Mouse (Mus musculus): ENCODE results near the gene Zkscan1. TPM values are rescaled to one million over a fixed set of nuclear protein-coding genes. Genes with fewer than 3 reads are reported as not detected.
"Not testable (repeated sequence)": the region's sequence is repeated elsewhere in the genome, so short reads cannot be mapped to it uniquely, and the experiment has no call there.

The Zkscan1 gene
- 21.6 and 23.3 TPM in 2 replicates for polyA plus RNA-seq (2015; fragmentation: Nextera tagmentation; extraction: Ambion mirVana)

DNA sequence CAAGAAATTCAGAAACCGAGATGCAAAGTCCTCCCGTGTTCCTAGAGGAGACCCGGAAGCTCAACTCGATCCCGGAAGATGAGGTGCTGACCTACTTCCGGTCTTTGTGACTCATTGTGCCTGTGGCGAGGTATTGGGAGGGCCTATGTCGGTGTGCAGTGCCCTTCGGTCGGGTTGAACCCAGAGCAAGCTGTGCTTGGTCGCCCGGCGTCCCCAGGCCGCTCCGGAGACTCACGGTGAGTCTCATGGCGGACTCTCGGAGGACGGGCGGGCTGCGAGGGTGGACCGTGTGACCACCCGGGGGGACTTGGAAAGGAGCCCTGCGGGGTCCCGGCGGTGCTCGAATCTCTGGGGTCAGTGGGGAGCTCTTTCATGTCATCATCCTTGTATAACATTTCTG lies at the start of gene Zkscan1:
Gene Zkscan1, plus strand, starts transcription at position 89 of the 400 bp plus-strand sequence.
- peak within 1 kb of the TSS; percentile 97 for H3K4me3 ChIP-seq
- peaks cover 4% of the 10 kb centered on the region; the same call in 1 of the 2 replicates for H3K36me3 ChIP-seq
- no peaks in the 10 kb centered on the region for H3K9me3 ChIP-seq
- 0 out of 2 replicates have a peak, but pooled peaks cover 3% of the 10 kb centered on the region for H3K27me3 ChIP-seq
- peak within 1 kb of the TSS; percentile 78 for H3K4me2 ChIP-seq
- H3K4me1 ChIP-seq = peaks cover 10% of the 10 kb centered on the region
- peak; percentile 79 for ATAC-seq (ENCODE audit: insufficient number of reproducible peaks, insufficient read depth, low FRiP score, low TSS enrichment, low read depth)
- peak within 1 kb of the TSS; percentile 98 for H3K9ac ChIP-seq
- WGBS = under 1% methylated on average over 27 of the region's 27 CpGs
- peak within 1 kb of the TSS; percentile 85 for H3K27ac ChIP-seq

DNA sequence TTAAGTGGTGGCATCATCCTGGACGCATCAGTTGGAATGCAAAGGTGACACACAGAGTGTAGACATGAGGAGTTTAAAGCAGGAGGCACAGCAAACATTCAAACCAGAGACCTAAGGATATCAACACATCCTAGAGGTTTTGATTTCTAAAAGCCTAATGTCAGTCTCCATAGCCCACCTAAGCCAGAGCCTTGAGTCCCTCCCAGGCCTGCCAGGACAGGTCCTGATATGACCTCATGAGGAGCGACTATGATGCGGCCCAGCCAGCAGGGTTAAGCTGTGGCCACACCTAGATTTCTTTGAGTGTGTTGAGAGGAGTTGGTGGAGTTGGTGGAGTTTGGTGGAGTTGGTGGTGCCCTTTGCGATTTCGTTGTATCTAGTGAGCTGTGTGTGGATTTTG lies 32.0 kb upstream of the Zkscan1 start, which contains the start of gene Smok3c:
Gene Smok3c, plus strand, starts transcription at position 301 of the 400 bp plus-strand sequence.
- H3K4me3 ChIP-seq; H3K9ac ChIP-seq; H3K36me3 ChIP-seq; H3K4me1 ChIP-seq; H3K27me3 ChIP-seq; H3K4me2 ChIP-seq; ATAC-seq (ENCODE audit: insufficient number of reproducible peaks, insufficient read depth, low FRiP score, low TSS enrichment, low read depth); H3K27ac ChIP-seq; H3K9me3 ChIP-seq: not testable (repeated sequence)
- no CpG with 5 or more reads among the region's 5 CpGs for WGBS

DNA sequence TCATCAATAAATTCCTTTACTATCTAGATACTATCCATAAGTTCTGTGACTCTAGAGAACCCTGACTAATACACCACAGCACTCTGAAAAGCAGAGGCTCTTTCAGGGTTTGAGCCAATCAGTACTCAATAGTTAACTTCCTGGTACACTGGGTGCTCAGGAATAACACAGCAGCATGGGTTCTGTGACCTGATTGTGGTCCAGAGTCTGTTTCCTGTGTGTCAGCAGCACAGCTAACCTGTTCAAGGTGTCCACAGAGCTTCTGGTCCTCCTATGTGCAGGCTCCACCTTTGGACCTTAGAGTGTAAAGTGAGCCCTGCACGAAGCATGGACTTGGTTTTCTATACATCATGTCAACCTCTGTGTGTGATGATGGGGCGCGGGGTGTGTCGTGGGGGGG lies 11.1 kb upstream of the Zkscan1 start:
- Histone ChIP-seq H3K4me3 (no peak overlapping the region), H3K27ac (no peak overlapping the region), H3K9me3 (no peaks in the 10 kb centered on the region), H3K9ac (no peak overlapping the region), H3K4me2 (no peak overlapping the region), H3K4me1 (no peaks in the 10 kb centered on the region), H3K27me3 (no peaks in the 10 kb centered on the region), H3K36me3 (no peaks in the 10 kb centered on the region)
- no peak for ATAC-seq (ENCODE audit: insufficient number of reproducible peaks, insufficient read depth, low FRiP score, low TSS enrichment, low read depth)
- 94% methylated on average over 4 of the region's 4 CpGs for WGBS

DNA sequence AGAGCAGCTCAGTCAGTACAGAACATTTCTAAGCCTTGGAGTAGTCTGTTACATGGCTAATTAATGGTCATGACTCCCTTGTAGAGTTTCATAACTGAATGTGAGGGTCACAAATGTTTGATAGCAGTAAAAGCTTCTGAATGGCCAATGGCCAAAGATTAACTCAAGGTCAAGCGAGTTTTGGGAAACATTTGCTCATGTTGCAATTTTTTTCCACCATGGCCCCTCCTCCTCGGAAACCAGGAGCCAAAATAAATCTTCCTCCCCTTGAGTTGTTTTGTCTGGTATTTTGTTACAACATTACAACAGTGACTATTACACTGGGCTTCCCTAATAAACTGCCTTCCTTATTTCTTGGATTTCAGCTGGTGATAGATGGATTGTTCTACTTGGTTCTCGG lies 9.2 kb upstream of the Zkscan1 start:
- H3K27me3 ChIP-seq = no peaks in the 10 kb centered on the region
- H3K27ac ChIP-seq = no peak overlapping the region
- H3K4me3 ChIP-seq = no peak overlapping the region
- no peaks in the 10 kb centered on the region for H3K36me3 ChIP-seq
- H3K9me3 ChIP-seq = no peaks in the 10 kb centered on the region
- no peak for ATAC-seq (ENCODE audit: insufficient number of reproducible peaks, insufficient read depth, low FRiP score, low TSS enrichment, low read depth)
- H3K4me1 ChIP-seq = no peaks in the 10 kb centered on the region
- WGBS = 78% methylated on average over 3 of the region's 3 CpGs
- no peak overlapping the region for H3K9ac ChIP-seq
- no peak overlapping the region for H3K4me2 ChIP-seq

DNA sequence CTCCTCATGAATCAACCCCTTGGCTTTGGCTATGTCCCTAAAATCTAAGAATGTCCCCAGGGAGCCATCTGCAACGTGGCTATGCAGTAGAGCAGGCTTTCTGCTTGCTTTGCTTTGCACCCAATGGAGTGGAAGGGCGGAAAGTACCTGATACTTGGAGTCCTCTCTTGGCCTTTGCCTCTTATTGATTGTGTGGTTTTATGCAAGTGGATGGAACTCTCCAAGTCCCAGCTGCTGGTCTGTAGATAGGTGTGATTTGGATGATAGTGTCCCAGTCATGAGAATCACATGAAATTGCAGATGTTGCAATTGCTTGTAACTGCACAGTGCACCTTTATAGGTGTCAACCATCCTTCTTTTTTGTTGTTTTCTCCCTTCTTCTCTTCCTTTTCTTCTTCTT lies 8.7 kb upstream of the Zkscan1 start:
- Histone ChIP-seq H3K4me3 (no peak overlapping the region), H3K27ac (no peak overlapping the region), H3K9me3 (no peaks in the 10 kb centered on the region), H3K4me1 (no peaks in the 10 kb centered on the region), H3K9ac (no peak overlapping the region), H3K4me2 (no peak overlapping the region), H3K36me3 (no peaks in the 10 kb centered on the region), H3K27me3 (no peaks in the 10 kb centered on the region)
- no peak for ATAC-seq (ENCODE audit: insufficient number of reproducible peaks, insufficient read depth, low FRiP score, low TSS enrichment, low read depth)
- WGBS = 60% methylated on average over 2 of the region's 2 CpGs

DNA sequence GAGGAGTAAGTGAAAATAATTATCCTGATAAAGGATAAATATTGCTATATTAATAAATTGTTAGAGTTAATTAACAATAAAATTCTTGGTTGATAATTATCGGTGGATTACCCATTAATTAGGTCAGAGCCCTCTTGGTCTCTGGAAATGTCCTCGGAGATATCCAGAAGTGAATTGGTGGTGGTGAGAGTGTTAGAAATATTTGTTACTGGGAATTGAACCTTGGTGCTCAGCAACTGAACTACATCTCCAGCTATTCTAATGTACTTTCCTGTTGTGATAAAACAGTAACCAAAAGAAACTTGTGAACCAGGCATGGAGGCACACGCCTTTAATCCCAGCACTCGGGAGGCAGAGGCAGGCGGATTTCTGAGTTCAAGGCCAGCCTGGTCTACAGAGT lies 4.4 kb upstream of the Zkscan1 start:
- no peak for ATAC-seq (ENCODE audit: insufficient number of reproducible peaks, insufficient read depth, low FRiP score, low TSS enrichment, low read depth)
- Histone ChIP-seq H3K9ac (no peak overlapping the region), H3K27ac (no peak overlapping the region), H3K36me3 (no peaks in the 10 kb centered on the region), H3K4me2 (no peak overlapping the region), H3K4me3 (no peak overlapping the region), H3K27me3 (0 out of 2 replicates have a peak, but pooled peaks cover 3% of the 10 kb centered on the region), H3K9me3 (no peaks in the 10 kb centered on the region), H3K4me1 (no peaks in the 10 kb centered on the region)
- WGBS = 89% methylated on average over 5 of the region's 5 CpGs

DNA sequence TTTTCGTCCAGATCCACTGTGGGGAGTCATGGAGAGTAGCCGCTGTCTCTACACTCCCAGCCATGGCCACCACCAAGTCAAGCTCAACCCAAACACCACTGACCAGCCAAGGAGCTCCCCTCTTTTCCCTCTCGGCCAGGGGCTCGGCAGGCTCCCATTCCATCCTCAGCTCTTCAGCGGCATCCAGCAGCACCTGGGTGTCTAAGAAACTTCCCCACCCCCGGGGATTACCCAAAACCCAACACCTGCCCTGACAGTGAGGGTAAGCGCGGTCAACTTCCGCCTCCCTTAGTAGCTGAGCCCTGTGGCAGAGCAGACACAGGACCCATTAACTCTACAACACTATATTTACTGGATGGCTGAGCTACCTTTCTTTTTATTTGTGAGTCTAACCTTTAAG lies 3.4 kb upstream of the Zkscan1 start:
- ATAC-seq (ENCODE audit: insufficient number of reproducible peaks, insufficient read depth, low FRiP score, low TSS enrichment, low read depth) = no peak
- Histone ChIP-seq H3K27ac (no peak overlapping the region), H3K36me3 (no peaks in the 10 kb centered on the region), H3K4me2 (no peak overlapping the region), H3K4me3 (no peak overlapping the region), H3K9me3 (no peaks in the 10 kb centered on the region), H3K4me1 (peaks cover 1% of the 10 kb centered on the region), H3K9ac (no peak overlapping the region), H3K27me3 (0 out of 2 replicates have a peak, but pooled peaks cover 3% of the 10 kb centered on the region)
- 83% methylated on average over 9 of the region's 9 CpGs for WGBS

DNA sequence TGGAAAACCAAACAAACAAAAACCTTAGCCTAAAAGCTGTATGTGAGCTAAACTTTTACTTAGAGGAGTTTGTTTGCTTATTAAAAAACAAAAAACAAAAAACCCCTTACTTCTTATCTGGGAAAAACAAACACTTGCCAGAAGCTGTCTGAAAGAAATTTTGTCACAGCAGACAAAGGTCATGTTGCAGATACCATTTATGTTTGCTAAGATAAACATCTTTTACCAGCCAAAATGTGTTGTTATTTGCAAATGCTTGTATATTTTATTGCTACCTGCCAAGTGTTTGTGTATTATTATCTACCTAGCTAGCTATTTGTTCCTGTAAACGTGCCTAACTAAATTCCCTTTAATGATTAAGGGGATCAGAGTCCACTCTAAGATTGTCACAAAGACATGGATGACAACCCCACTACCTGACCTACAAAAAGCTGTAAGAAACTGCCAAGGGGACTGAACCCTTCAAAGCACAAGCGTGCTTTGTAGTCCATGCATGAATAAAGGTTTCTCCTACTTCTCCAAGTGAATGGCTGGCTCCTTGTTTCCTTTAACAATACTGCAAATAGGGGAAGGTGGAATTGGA lies 1.5 kb upstream of the Zkscan1 start:
- H3K4me3 ChIP-seq = no peak overlapping the region
- 59% methylated on average over 2 of the region's 2 CpGs for WGBS
- no peak overlapping the region for H3K4me2 ChIP-seq
- no peak overlapping the region for H3K9ac ChIP-seq
- H3K27me3 ChIP-seq = 0 out of 2 replicates have a peak, but pooled peaks cover 3% of the 10 kb centered on the region
- ATAC-seq (ENCODE audit: insufficient number of reproducible peaks, insufficient read depth, low FRiP score, low TSS enrichment, low read depth) = no peak
- H3K27ac ChIP-seq = no peak overlapping the region
- H3K9me3 ChIP-seq = no peaks in the 10 kb centered on the region
- peaks cover 10% of the 10 kb centered on the region for H3K4me1 ChIP-seq
- peaks cover 4% of the 10 kb centered on the region; the same call in 1 of the 2 replicates for H3K36me3 ChIP-seq

DNA sequence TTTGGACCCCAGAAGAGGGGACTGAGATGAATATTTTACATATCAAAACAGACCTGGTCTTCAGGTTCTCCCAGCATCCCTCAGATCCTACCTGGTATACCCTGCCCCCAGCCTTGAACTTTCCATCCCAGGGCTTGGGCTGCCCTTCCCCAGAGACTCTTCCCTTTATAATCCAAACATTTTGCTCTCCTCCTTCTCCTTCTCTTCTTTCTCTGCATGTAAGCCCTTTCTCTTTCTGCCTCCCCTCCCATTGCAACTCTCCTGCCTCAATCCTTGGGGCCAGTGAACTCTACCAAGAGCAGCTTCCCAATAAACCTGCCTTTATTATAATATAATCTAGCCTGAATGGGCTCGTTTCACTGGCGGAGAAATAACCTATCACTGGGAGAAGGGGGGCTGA lies 948 bp upstream of the Zkscan1 start:
- H3K9me3 ChIP-seq = no peaks in the 10 kb centered on the region
- H3K27ac ChIP-seq = no peak overlapping the region
- no peak overlapping the region for H3K9ac ChIP-seq
- WGBS = 93% methylated on average over 2 of the region's 2 CpGs
- peaks cover 4% of the 10 kb centered on the region; the same call in 1 of the 2 replicates for H3K36me3 ChIP-seq
- no peak for ATAC-seq (ENCODE audit: insufficient number of reproducible peaks, insufficient read depth, low FRiP score, low TSS enrichment, low read depth)
- 0 out of 2 replicates have a peak, but pooled peaks cover 3% of the 10 kb centered on the region for H3K27me3 ChIP-seq
- peaks cover 10% of the 10 kb centered on the region for H3K4me1 ChIP-seq
- H3K4me2 ChIP-seq = no peak overlapping the region
- H3K4me3 ChIP-seq = no peak overlapping the region

DNA sequence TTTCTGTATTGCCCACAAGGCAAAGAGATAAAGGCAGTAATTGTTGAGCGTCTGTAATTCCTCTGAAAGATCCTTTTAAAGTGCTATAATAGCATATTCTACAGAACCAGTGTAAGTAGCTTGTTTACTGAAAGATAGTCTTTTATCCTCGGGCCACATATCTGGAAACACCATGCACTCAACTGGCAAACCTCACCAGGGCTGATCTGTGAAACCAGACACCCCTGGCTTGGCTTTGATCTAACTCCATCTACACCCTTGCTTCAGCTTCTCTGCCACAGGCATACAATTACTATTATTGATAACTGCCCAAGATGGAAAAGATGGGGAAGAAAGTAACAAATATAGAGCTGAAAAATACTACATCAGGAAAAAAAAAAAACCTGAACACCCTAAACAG lies 377 bp upstream of the Zkscan1 start:
- ATAC-seq (ENCODE audit: insufficient number of reproducible peaks, insufficient read depth, low FRiP score, low TSS enrichment, low read depth) = no peak
- Histone ChIP-seq H3K4me1 (peaks cover 10% of the 10 kb centered on the region), H3K4me3 (peak overlapping the region; percentile 97), H3K36me3 (peaks cover 4% of the 10 kb centered on the region; the same call in 1 of the 2 replicates), H3K27ac (no peak overlapping the region), H3K27me3 (0 out of 2 replicates have a peak, but pooled peaks cover 3% of the 10 kb centered on the region), H3K9me3 (no peaks in the 10 kb centered on the region), H3K9ac (no peak overlapping the region; the same call in 1 of the 2 replicates), H3K4me2 (peak overlapping the region; percentile 78)
- 68% methylated on average over 2 of the region's 2 CpGs for WGBS

DNA sequence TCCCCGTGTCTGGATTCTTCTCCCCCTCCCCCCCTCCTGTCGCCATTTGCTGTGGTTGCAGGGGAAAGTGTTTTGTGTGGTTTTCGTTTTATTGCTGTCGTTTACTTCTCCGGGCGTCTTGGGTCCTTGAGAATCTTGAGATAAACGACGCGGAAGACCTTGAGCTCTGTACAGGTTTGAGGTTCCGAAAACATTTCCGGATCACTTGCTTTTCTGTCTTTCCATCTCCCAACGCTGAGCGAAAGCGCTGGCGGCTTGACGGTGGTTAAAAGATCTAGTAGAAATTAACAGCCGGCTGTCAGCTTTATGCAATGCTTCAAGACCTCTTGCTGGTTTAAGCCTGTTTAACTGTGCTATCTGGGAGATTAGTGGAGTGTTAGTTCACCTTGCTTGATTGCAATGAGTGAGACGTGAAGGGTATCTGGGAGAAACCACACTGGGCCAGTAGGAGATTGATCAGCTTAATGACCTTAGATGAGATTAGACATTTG lies 582 bp downstream of the Zkscan1 start:
- Histone ChIP-seq H3K4me3 (peak overlapping the region; percentile 97), H3K36me3 (peaks cover 4% of the 10 kb centered on the region; the same call in 1 of the 2 replicates), H3K4me2 (peak overlapping the region; percentile 78), H3K27me3 (0 out of 2 replicates have a peak, but pooled peaks cover 3% of the 10 kb centered on the region), H3K9me3 (no peaks in the 10 kb centered on the region), H3K9ac (peak overlapping the region; percentile 98), H3K27ac (peak overlapping the region; percentile 85), H3K4me1 (peaks cover 10% of the 10 kb centered on the region)
- 0% methylated on average over 18 of the region's 18 CpGs for WGBS
- no peak for ATAC-seq (ENCODE audit: insufficient number of reproducible peaks, insufficient read depth, low FRiP score, low TSS enrichment, low read depth)

DNA sequence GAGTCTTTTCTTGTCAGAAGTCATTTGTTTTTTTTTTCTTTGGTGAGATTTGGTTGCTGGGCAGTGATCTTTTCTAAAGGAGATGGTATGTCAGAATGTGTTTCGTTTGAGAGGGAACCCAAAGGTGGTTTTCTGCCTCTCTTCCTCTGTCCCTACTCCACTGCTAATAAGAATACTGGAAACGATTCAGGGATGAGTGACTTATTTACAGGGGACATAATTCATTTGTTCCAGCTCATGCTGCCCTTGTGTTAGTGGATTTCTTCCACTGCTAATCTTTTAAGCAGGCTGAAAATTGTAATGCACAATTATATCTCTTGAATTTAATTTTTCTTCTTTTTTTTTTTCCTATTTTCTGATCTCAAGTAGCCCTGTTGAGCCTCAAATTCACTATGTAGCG lies 2.0 kb downstream of the Zkscan1 start:
- Histone ChIP-seq H3K4me3 (peak overlapping the region; percentile 97; the same call in 1 of the 2 replicates), H3K27ac (no peak overlapping the region), H3K4me2 (peak overlapping the region; percentile 78), H3K36me3 (peaks cover 4% of the 10 kb centered on the region; the same call in 1 of the 2 replicates), H3K9ac (0 out of 2 replicates have a peak overlapping the region, but pooled peaks have one; percentile 40), H3K4me1 (peaks cover 10% of the 10 kb centered on the region), H3K9me3 (no peaks in the 10 kb centered on the region), H3K27me3 (0 out of 2 replicates have a peak, but pooled peaks cover 3% of the 10 kb centered on the region)
- WGBS = 80% methylated on average over 3 of the region's 3 CpGs
- no peak for ATAC-seq (ENCODE audit: insufficient number of reproducible peaks, insufficient read depth, low FRiP score, low TSS enrichment, low read depth)

Data from embryonic facial prominence, embryonic 13.5 days (tissue).